Mouse (Mus musculus): Measurements from ENCODE around the gene Pex16. TPM values are rescaled to one million over a fixed set of nuclear protein-coding genes. Genes with fewer than 3 reads are reported as not detected.

Pex16 gene
- polyA plus RNA-seq, 1 experiment from 2014 or later, result 33.8 TPM

DNA sequence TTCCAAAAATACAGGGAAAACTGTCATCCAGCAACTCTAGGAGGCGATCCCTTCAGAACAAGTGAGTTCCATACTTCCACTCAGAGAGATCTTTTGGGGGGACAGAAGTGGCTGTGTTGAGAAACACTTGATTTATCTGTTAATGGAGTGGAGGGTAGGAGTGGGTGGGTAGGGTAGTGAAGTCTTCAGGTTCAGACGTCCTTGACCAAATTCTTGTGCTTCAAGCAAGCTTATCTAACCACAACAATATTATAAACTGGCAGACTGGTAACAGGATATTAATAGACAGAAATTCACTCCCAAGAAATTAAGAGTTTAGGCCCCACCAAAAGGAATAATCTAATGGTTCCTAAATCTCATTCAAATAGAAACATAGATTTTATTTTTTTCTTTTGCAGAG, 55.6 kb downstream of the Pex16 start:
- H3K4me3 ChIP-seq, result no peak overlapping the region
- no peaks in the 10 kb centered on the region for H3K9me3 ChIP-seq (replicated peaks)
- no peaks in the 10 kb centered on the region for H3K27me3 ChIP-seq
- 81% methylated on average over 2 of the region's 2 CpGs for WGBS
- H3K4me1 ChIP-seq, result peaks cover 75% of the 10 kb centered on the region
- no peak overlapping the region for H3K9ac ChIP-seq
- H3K27ac ChIP-seq, result no peak overlapping the region
- ATAC-seq, result no peak
- no peaks in the 10 kb centered on the region for H3K36me3 ChIP-seq (ENCODE audit: poor library complexity, severe bottlenecking)
- H3K4me2 ChIP-seq, result no peak overlapping the region

Small RNAs within 50 kb of the gene (microRNA-seq; reads per million reads assigned to microRNA genes)
- not detected for gene Mir7000

Other genes starting within 250 kb of the Pex16 start
- 1.5 and 2.4 TPM in 2 replicates for gene Large2, start 193 bp downstream of the Pex16 start, polyA plus RNA-seq (2015; fragmentation: Nextera tagmentation; extraction: Ambion mirVana)
- gene 1700029I15Rik, start 7.9 kb downstream of the Pex16 start, polyA plus RNA-seq (2015; fragmentation: Nextera tagmentation; extraction: Ambion mirVana), result 6.2 and 6.6 TPM in 2 replicates
- 66.9 and 71.1 TPM in 2 replicates for gene Mapk8ip1, start 26.6 kb downstream of the Pex16 start, polyA plus RNA-seq (2015; fragmentation: Nextera tagmentation; extraction: Ambion mirVana)
- gene Cry2, start 59.4 kb downstream of the Pex16 start, polyA plus RNA-seq (2015; fragmentation: Nextera tagmentation; extraction: Ambion mirVana), result 28.2 and 29.4 TPM in 2 replicates
- gene Slc35c1, start 85.9 kb downstream of the Pex16 start, polyA plus RNA-seq (2015; fragmentation: Nextera tagmentation; extraction: Ambion mirVana), result 6.7 and 9.0 TPM in 2 replicates
- 13.9 and 18.9 TPM in 2 replicates for gene Chst1, start 225.0 kb downstream of the Pex16 start, polyA plus RNA-seq (2015; fragmentation: Nextera tagmentation; extraction: Ambion mirVana)